Mouse (Mus musculus) brain, adult 2 months (tissue): ENCODE measurements around the gene Gabbr1.

Experiments used
- DNase-seq: peaks from one replicate; pipeline ENCODE4 v3.0.0; 2011; ENCODE audit warnings: low read depth, low spot score

The Gabbr1 gene

DNA sequence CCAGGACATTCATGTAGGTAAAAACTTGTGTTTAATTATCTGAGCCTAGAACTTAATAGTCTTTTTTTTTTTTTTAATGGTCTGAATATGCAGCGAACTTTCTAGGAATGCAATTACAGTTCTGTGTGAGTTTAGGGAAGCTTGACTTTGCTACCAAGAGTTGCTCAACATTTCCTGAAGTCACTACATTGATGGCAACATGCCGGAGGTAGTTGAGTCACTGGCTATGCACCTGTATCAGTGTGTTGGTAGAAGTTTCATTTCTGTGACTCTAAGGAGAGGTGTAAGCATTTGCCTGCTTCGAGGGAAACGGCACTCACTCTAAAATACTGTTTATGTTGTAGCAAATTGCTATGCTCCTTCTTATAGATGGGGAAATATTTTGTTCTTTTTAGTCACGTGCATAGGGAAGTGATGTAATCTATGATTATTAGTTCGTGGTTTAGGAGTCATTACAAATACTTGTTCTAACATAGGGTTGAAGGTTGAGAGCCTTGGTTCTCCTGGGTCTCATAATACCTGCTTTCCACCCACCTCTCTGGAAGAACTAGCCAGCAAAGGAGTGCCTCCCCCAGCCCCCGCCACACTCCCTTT lies 1.0 kb upstream of the Gabbr1 start:
- DNase-seq = no peak

- peak; percentile 84 for DNase-seq
Observed at GRCm38 (mm10) chr17:37046312-37047112, 746 bp downstream of the Gabbr1 start.

DNA sequence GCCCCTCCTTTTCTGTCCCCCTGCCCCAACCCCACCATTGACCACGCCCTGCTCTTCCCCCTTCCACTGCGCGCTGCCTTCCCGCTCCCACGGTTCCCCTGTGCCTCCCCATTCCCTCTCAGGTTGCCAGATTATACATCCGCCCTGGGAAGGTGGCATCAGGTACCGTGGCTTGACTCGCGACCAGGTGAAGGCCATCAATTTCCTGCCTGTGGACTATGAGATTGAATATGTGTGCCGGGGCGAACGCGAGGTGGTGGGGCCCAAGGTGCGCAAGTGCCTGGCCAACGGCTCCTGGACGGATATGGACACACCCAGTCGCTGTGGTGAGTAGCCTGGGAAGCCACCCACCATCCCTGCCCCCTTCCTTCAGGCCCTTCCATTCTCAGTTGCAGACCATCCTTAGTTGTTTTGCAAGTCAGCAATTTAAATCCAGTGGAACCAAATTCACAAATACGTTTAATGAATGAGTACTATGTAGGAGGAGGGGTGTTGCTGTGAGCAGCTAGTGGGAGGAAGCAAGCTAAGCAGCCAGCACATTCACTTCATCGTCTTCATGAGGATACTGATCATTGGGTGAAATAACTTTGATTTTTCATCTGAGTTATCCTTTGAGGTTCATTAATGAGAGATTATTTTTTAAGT lies 1.7 kb downstream of the Gabbr1 start:
- no peak for DNase-seq

- DNase-seq = peak; percentile 87
Observed at GRCm38 (mm10) chr17:37047981-37048380, 2.2 kb downstream of the Gabbr1 start.

GRCm38 (mm10) chr17:37048383-37048782 lies 2.6 kb downstream of the Gabbr1 start:
- DNase-seq = no peak

DNA sequence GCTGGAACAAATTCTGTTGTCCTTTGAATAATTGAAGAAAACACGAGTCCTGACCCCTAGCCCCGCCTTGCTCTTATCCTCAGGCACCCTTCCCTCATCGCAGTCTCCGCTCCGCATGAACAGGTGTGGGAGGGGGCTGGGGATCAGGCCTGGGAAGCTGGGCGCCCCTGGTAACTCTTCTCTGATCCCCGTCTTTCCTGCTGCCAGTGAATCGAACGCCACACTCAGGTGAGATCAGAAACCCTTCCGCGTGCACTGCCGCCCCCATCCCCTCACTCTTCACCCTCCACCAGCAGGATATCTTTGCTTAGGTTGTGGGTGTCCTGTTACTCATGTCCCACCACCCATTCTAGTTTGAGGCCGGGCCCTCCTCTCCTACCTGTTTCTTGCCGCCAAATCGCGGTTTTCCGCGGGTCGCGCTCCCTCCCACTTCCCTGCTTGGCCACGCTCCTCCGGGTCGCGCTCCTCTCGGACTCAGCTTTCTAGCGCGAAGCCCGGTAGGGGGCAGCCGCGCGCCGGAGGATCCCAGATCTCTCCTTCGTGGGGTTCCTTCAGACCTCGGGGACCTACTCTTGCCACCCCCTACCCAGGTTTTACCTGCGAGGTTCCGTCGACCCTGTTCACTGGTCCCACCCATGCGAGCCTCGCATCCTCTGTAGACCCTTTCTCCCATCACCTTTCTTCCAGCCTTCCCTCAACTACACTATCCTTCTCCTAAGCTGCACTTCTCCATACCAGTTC lies 4.0 kb downstream of the Gabbr1 start:
- DNase-seq = peak; percentile 82

DNA sequence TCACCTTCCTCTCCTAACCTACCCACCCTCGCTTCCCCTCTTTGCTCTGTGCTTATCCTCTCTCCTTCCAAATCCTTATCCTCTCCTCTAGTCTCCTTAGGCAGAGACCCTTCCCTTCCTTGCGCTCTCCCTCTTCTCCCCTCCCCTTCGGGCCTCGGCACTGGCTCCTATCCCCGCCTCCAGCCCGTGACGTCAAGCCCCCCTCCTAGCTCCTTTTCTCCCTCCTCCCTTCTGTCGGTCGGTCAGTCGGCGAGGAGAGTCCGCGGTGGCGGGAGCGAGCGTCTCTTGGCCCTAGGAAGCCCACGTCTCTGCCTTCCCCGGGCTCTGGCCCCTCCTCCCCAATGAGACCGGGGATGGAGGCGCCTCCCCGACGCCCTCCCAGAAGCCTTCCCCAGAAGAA lies 4.6 kb downstream of the Gabbr1 start:
- peak; percentile 97 for DNase-seq

DNA sequence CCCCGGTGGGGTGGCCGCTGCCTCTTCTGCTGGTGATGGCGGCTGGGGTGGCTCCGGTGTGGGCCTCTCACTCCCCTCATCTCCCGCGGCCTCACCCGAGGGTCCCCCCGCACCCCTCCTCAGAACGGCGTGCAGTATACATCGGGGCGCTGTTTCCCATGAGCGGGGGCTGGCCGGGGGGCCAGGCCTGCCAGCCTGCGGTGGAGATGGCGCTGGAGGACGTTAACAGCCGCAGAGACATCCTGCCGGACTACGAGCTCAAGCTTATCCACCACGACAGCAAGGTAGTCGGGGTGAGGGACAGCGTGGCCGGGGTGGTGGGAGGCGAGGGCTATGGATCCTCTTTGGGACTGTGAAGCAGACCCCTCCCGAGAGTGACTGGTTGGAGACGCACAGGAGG lies 5.1 kb downstream of the Gabbr1 start:
- DNase-seq = no peak

GRCm38 (mm10) chr17:37051745-37052144 lies 6.0 kb downstream of the Gabbr1 start:
- no peak for DNase-seq

DNA sequence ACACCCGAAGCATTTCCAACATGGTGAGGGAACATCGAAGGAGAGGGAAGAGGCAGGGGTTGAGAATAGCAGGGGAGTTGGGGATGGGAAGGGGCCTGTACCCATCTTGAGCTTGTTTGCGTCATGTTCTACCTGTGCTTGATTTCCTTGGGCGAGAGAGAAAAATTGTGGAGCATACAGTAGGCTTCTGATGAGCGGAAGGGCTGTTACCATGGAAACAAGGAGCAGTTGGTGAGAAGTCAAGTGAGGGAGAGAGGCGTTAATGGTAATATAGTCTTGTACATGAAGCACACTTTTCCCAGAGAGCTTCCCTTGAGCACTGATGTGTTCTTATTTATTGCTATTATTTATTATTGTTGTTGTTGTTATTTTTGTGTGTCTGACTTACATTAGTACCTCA lies 11.2 kb downstream of the Gabbr1 start:
- peak; percentile 84 for DNase-seq

DNA sequence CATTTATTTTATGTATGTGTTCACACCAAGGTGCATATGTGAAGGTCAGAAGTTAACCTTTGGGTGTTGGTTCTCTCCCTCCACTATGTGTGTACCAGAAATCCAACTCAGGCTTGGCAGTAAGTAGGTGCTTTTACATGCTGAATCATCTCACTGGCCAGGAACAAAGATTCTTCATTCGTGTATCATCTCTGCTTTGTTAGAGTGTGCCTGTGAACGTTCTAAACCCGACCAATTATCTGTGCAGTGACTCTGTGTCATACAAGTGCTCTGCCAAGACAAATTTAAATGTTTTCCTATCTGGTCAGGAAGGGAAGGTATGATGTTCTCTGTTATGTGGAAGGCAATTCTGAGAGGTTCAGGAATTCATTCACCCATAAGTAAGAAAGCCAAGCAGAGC lies 15.7 kb downstream of the Gabbr1 start:
- DNase-seq = peak; percentile 58

DNA sequence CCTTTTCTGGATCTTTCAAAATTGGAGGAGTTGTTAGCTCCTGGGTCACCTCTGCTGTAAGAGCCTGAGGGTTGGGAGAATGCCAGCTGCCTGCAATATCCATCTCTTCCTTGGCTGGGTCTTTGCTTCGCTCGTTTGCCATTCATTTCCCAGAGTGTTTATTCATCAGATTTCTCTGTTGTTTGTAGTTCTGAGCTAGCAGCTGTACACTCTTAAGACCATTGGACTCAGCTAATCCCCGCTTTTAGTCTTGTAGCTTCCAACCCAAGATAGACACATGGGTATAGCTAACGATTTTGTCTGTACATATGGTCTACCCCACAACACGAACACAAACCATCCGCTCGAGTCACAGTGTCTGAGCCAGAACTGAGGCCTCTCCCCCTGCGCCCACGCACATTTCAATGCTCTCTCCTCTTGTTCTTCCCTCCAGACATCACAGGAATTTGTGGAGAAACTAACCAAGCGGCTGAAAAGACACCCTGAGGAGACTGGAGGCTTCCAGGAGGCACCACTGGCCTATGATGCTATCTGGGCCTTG lies 16.4 kb downstream of the Gabbr1 start:
- peak; percentile 87 for DNase-seq

DNA sequence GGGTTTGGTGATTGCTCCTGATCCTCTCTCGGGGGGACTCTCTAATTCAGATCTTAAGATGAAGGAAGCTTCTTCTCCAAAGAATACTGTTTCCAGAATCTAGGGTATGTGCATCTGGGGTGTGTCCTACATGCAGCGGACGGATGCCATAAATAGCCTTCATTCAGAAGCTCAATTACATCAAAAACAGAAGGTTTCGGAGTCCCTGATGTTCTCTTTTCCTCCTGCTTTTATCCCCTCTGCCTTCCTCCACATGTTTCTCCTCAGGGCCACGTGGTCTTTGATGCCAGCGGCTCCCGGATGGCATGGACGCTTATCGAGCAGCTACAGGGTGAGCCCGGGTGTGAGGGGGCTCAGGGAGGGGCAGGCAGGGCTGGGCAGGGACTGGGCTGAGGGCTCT lies 17.3 kb downstream of the Gabbr1 start:
- peak; percentile 66 for DNase-seq

GRCm38 (mm10) chr17:37063686-37064495 lies 18.1 kb downstream of the Gabbr1 start:
- DNase-seq = peak; percentile 58

DNA sequence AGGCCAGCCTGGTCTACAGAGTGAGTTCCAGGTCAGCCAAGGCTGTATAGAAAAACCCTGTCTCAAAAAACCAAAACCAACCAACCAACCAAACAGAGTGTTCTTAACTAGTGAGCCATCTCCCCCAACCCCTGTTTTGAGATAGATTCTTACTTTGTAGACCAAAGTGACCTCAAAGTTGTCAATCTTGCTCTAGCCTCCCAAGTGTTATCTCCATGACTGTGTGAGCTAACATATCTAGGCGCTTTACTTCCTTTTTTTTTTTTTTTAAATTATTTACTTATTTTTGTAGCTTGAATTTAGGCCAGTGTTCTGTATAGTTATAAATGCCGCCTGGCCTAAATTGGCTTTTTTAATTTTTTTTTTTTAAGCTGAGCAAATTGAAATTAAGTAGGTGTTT lies 20.2 kb downstream of the Gabbr1 start:
- DNase-seq = no peak

DNA sequence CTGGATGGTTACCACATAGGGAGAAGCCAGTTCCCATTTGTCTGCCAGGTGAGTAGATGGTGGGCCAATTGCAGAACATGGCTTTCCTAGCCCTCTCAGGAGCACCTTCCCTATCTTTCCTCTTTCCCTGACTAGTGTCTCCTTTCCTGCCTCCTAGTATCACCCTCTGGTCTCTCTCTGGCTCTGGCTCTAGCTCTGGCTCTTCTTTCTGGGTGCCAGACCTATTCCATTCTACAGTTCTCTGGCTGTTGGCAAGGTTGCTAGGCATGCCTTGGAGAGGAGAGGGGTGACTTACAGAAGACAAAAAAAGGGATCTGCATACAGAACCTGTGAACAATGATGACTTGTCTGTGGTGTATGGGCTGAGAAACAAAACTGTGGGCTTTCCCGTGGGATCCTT lies 22.1 kb downstream of the Gabbr1 start:
- DNase-seq = no peak

DNA sequence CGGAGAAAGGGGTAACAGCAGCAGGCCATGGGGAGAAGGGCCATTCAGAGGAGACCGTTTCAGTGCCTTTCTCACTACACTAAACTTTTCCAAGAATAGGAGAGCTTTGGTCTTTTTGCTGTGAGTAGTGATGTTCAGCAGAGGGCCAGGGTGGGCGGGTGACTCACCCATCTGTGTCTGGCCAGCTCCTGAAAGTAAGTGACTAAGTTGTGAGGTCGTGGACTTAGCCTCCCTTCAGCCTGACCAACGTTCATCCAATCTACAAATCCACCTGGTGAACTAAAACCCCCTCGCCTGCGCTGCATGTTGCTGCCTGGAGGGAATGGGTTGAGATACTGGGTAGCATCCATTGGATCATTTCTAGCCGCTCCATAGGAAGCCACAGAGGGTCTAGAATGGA lies 24.4 kb downstream of the Gabbr1 start:
- no peak for DNase-seq

GRCm38 (mm10) chr17:37072080-37072729 lies 26.4 kb downstream of the Gabbr1 start:
- DNase-seq = no peak

DNA sequence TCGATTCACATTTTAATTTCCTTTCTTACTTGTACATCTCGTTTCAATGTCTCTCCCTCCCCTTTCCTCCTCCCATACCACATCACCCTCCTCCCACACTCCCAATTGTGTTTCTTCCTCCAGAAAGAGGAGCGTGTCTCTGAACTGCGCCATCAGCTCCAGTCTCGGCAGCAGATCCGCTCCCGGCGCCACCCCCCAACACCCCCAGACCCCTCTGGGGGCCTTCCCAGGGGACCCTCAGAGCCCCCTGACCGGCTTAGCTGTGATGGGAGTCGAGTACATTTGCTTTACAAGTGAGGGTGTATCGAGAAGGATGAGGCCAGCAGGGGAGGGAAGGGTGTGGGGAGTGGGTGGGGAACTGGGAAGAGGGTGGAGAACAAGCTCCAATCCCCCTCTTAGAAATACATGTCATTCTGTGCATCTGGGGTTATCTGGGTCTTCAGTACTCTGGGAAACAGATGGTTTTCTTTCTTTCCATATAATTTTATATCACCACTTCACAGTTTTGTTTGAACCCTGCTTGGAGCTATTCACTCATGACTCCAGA lies 27.0 kb downstream of the Gabbr1 start:
- peak; percentile 79 for DNase-seq

DNA sequence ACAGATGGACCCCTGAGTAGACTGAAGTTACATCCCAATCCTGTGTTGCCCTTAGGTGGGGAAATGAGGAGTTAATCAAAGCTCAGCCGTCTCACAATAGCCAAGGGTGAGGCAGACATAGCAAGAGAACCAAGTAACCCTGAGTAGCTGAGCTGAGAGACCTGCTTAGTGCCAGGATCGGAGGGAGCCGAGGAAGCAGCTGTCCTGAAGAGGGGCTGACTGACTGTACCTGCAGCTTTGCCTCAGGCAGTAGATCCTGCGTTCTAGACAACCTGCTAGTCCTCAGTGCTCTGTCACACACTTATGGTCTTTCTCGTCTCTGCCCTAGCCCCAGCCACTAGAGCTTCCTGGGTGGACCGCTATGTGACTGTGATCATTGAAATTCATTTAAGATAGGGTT lies 29.4 kb downstream of the Gabbr1 start:
- DNase-seq = no peak
